Mouse (Mus musculus): ENCODE measurements around the gene Arl6ip4. TPM values are rescaled to one million over a fixed set of nuclear protein-coding genes. Genes with fewer than 3 reads are reported as not detected.

Gene Arl6ip4
- total and polyA plus RNA-seq, 2 experiments, result 19.3 to 23.6 TPM

DNA sequence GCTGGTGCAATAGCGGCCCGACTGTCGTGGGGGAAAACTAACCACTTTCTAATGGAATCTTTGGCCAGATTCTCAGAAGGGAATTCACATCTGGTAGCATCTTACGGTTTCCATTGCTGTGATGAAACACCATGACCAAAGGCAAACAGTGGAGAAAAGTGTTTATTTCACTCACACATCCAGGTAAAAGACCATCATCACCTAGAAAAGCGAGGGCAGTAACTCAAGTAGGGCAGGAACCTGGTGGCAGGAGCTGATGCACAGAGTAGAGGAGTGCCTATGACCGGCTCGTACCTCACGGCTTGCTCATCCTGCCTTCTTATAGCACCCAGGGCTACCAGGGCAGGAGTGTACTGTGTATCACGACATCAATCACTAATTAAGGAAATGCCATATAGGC is 12.3 kb upstream of the Arl6ip4 start:
- H3K4me1 ChIP-seq (ENCODE audit: control insufficient read depth, insufficient read depth, low read length), result no peaks in the 10 kb centered on the region
- no peak for DNase-seq (ENCODE audit: extremely low read depth, low read depth, low spot score)
- no peak overlapping the region for H3K4me3 ChIP-seq (ENCODE audit: insufficient read depth, low read depth, low read length)
- 95% methylated on average over 9 of the region's 9 CpGs for WGBS
- TF ChIP-seq POLR2A (IDR thresholded peaks at IDR 0.05; ENCODE audit: extremely low read depth, insufficient read depth, low read length) (no peak), CTCF (IDR thresholded peaks at IDR 0.05; ENCODE audit: low read depth, low read length) (no peak)
- H3K27me3 ChIP-seq (ENCODE audit: control insufficient read depth, insufficient read depth, low read length), result no peaks in the 10 kb centered on the region
- H3K36me3 ChIP-seq (ENCODE audit: control insufficient read depth, insufficient read depth, low read length), result no peaks in the 10 kb centered on the region
- H3K9ac ChIP-seq (ENCODE audit: low read depth, low read length), result no peak overlapping the region
- no peaks in the 10 kb centered on the region for H3K79me2 ChIP-seq (ENCODE audit: control insufficient read depth, insufficient read depth, low read length)
- no peak overlapping the region for H3K27ac ChIP-seq (replicated peaks; ENCODE audit: insufficient read depth, low read depth, low read length)

DNA sequence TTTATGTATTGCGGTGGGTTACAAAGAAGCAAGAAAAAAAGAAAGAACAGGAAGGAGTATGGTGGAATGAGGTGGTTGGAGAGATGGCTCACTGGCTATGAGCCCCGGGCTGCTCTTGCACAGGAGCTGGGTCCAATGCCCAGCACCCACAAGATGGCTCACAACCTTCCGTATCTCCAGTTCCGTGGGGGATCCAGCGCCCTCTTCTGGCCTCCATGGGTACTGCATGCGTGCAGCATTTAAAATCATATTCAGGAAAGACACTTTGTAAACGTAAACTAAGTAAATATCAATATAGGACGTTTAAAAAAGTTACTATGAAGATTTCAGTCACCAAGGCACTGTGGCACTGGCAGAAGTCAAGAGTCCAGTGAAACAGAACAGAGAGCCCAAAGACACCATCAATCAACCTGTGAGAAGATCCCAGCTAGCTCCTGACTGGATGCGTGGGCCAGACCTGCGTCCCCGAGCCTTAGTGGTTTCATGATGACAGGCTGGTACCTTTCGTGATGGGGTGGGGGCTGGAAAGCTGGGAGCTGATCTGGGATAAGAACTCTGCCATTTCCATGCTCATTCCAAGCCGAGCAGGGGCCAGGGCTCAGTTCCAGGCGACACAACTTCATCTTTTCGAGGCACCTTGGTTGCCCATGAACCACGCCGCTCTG is 4.7 kb upstream of the Arl6ip4 start:
- Histone ChIP-seq H3K4me3 (ENCODE audit: insufficient read depth, low read depth, low read length) (peak overlapping the region; percentile 83), H3K27me3 (ENCODE audit: control insufficient read depth, insufficient read depth, low read length) (no peaks in the 10 kb centered on the region), H3K36me3 (ENCODE audit: control insufficient read depth, insufficient read depth, low read length) (no peaks in the 10 kb centered on the region), H3K4me1 (ENCODE audit: control insufficient read depth, insufficient read depth, low read length) (peaks cover 6% of the 10 kb centered on the region; the same call in 1 of the 2 replicates), H3K27ac (replicated peaks; ENCODE audit: insufficient read depth, low read depth, low read length) (peak overlapping the region; percentile 53), H3K79me2 (ENCODE audit: control insufficient read depth, insufficient read depth, low read length) (peaks cover 1% of the 10 kb centered on the region; the same call in 1 of the 2 replicates), H3K9ac (ENCODE audit: low read depth, low read length) (peak overlapping the region; percentile 58)
- WGBS, result 20% methylated on average over 17 of the region's 17 CpGs
- peak; percentile 29 for DNase-seq (ENCODE audit: extremely low read depth, low read depth, low spot score)
- peak; percentile 91 for TF ChIP-seq CTCF (IDR thresholded peaks at IDR 0.05; ENCODE audit: low read depth, low read length)
- no peak for TF ChIP-seq POLR2A (IDR thresholded peaks at IDR 0.05; ENCODE audit: extremely low read depth, insufficient read depth, low read length)

DNA sequence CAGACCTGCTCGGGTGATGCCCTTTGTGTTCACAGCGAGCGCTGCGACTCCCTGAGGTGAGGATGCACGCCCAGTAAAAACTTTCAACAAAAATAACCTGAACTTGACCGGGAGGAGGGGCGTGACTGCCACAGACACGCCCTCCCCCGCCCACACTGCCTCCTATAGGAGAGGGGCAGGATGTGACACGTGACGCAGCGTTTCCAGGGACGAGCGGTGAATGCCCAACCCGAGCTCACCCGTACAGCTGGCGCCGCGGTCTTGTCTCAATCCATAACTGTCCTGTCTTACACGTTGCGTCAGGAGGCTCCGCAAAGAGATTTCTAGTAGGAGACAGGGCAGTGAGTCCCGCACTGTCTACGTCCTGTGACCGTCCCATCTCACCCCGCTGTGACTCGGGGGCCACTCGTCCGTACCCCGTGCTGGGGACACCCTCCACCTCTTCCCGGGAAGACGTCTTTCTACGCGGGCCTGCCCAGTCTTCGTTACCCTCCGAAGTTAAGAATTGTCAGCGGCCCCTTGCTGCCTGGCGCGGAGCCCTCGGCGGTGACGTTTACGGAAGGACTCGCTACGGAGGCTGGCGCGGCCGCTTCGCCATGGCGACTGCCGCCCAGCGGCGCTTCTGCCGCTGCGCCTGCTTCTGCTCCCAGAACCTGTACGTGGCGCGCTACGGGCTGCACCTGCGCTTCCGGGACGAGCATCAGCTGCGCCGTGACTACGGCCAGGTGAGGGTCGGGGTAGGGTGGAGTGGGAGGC is 4.0 kb upstream of the Arl6ip4 start, which contains the start of gene Ogfod2:
Ogfod2 (plus strand) TSS at position 556 of the 756 bp plus-strand sequence.
- TF ChIP-seq CTCF (IDR thresholded peaks at IDR 0.05; ENCODE audit: low read depth, low read length) (peak; percentile 35; the same call in 1 of the 2 replicates), POLR2A (IDR thresholded peaks at IDR 0.05; ENCODE audit: extremely low read depth, insufficient read depth, low read length) (peak; percentile 63)
- peak; percentile 93 for DNase-seq (ENCODE audit: extremely low read depth, low read depth, low spot score)
- peak within 1 kb of the TSS; percentile 91 for H3K27ac ChIP-seq (replicated peaks; ENCODE audit: insufficient read depth, low read depth, low read length)
- under 1% methylated on average over 66 of the region's 66 CpGs for WGBS
- H3K4me3 ChIP-seq (ENCODE audit: insufficient read depth, low read depth, low read length), result peak within 1 kb of the TSS; percentile 83
- no peaks in the 10 kb centered on the region for H3K27me3 ChIP-seq (ENCODE audit: control insufficient read depth, insufficient read depth, low read length)
- no peaks in the 10 kb centered on the region for H3K36me3 ChIP-seq (ENCODE audit: control insufficient read depth, insufficient read depth, low read length)
- peaks cover 4% of the 10 kb centered on the region; the same call in 1 of the 2 replicates for H3K79me2 ChIP-seq (ENCODE audit: control insufficient read depth, insufficient read depth, low read length)
- peak within 1 kb of the TSS; percentile 85 for H3K9ac ChIP-seq (ENCODE audit: low read depth, low read length)
- H3K4me1 ChIP-seq (ENCODE audit: control insufficient read depth, insufficient read depth, low read length), result peaks cover 10% of the 10 kb centered on the region

DNA sequence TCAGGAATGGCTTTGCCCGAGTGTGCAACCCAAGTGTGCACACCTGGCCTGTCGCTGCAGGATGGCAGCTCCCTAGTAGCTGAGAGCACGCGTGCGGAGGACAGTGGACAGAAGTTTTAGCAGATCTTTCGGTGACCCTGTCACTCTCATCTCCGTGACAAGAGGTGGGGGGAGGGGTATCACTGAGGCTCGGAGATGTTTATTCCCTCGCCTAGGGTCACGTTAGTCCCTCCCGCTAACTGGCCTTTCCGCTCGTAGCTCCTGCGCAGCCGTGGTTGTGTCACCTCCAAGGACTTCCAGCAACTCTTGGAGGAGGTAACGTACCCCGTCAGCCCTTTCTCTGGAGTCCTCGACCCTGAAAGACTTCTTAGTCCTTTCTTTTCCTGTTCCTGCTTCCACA is 3.4 kb upstream of the Arl6ip4 start:
- H3K9ac ChIP-seq (ENCODE audit: low read depth, low read length), result peak overlapping the region; percentile 83
- H3K79me2 ChIP-seq (ENCODE audit: control insufficient read depth, insufficient read depth, low read length), result peaks cover 4% of the 10 kb centered on the region; the same call in 1 of the 2 replicates
- TF ChIP-seq CTCF (IDR thresholded peaks at IDR 0.05; ENCODE audit: low read depth, low read length) (no peak), POLR2A (IDR thresholded peaks at IDR 0.05; ENCODE audit: extremely low read depth, insufficient read depth, low read length) (no peak)
- peak overlapping the region; percentile 83 for H3K4me3 ChIP-seq (ENCODE audit: insufficient read depth, low read depth, low read length)
- no peaks in the 10 kb centered on the region for H3K27me3 ChIP-seq (ENCODE audit: control insufficient read depth, insufficient read depth, low read length)
- peak overlapping the region; percentile 44 for H3K27ac ChIP-seq (replicated peaks; ENCODE audit: insufficient read depth, low read depth, low read length)
- WGBS, result under 1% methylated on average over 18 of the region's 18 CpGs
- no peaks in the 10 kb centered on the region for H3K36me3 ChIP-seq (ENCODE audit: control insufficient read depth, insufficient read depth, low read length)
- H3K4me1 ChIP-seq (ENCODE audit: control insufficient read depth, insufficient read depth, low read length), result peaks cover 13% of the 10 kb centered on the region
- peak; percentile 51 for DNase-seq (ENCODE audit: extremely low read depth, low read depth, low spot score)

DNA sequence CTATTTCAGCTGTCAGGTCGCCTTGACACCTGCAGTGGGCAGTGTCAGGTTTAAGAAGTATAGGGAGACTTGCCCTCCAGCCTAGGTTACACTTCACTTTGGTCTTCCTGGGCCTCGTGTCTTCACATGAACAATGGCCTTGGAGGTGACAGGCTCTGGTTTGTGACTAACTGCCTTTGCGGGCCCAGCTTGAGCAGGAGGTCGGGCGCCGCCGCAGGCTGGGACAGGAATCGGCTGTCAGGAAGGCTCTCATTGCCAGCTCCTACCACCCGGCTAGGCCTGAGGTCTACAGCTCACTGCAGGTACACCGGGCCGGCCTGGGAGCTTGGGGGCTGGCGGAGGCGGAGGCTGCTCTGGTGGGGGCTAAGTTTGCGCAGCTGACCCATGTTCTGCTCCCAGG is 2.9 kb upstream of the Arl6ip4 start:
- peaks cover 13% of the 10 kb centered on the region for H3K4me1 ChIP-seq (ENCODE audit: control insufficient read depth, insufficient read depth, low read length)
- H3K9ac ChIP-seq (ENCODE audit: low read depth, low read length), result peak overlapping the region; percentile 83
- TF ChIP-seq CTCF (IDR thresholded peaks at IDR 0.05; ENCODE audit: low read depth, low read length), result peak; percentile 61
- no peak for TF ChIP-seq POLR2A (IDR thresholded peaks at IDR 0.05; ENCODE audit: extremely low read depth, insufficient read depth, low read length)
- 20% methylated on average over 14 of the region's 14 CpGs for WGBS
- peaks cover 4% of the 10 kb centered on the region; the same call in 1 of the 2 replicates for H3K79me2 ChIP-seq (ENCODE audit: control insufficient read depth, insufficient read depth, low read length)
- peak overlapping the region; percentile 44 for H3K27ac ChIP-seq (replicated peaks; ENCODE audit: insufficient read depth, low read depth, low read length)
- DNase-seq (ENCODE audit: extremely low read depth, low read depth, low spot score), result peak; percentile 38
- no peaks in the 10 kb centered on the region for H3K36me3 ChIP-seq (ENCODE audit: control insufficient read depth, insufficient read depth, low read length)
- H3K27me3 ChIP-seq (ENCODE audit: control insufficient read depth, insufficient read depth, low read length), result no peaks in the 10 kb centered on the region
- peak overlapping the region; percentile 83 for H3K4me3 ChIP-seq (ENCODE audit: insufficient read depth, low read depth, low read length)

All from liver, adult 2 months (tissue).